Mouse (Mus musculus) Patski (cell line): ENCODE data around the gene Bivm. TPM values are rescaled to one million over a fixed set of nuclear protein-coding genes. Genes with fewer than 3 reads are reported as not detected.

Experiments
- ATAC-seq: fragments of 100-300 bp; one replicate; pipeline ENCODE4 v1.8.0; 2021
- CTCF ChIA-PET: fragments of 350-600 bp; sonication (Branson Sonifier 250); formaldehyde crosslinking; loops from one replicate; lab custom pipeline; 2022; ENCODE audit warnings: inconsistent platforms; lab: Charles Lee
- POLR2A ChIA-PET: fragments of 350-600 bp; sonication (Branson Sonifier 250); formaldehyde crosslinking; loops from one replicate; lab custom pipeline; 2022; ENCODE audit warnings: antibody characterized with exemption, inconsistent platforms; lab: Charles Lee
- DNase-seq: peaks from one replicate; pipeline ENCODE4 v3.0.0-alpha.2; 2011; ENCODE audit warnings: low read depth, low spot score
- H3K27me3 ChIP-seq: fragments of 371-371 bp; one replicate; pipeline ENCODE4 v1.5.1; 2021
- CTCF ChIP-seq: fragments of 100-300 bp; IDR thresholded peaks from one replicate; pipeline ENCODE4 v1.5.1; 2021
- in situ Hi-C: fragments of 300-500 bp; cut with MboI; formaldehyde crosslinking; loops from 3 replicates; pipeline ENCODE4 v1.11.1; 2018; ENCODE audit warnings: low pct_unique_long_range_greater_than_20kb, mixed read lengths
- polyA plus RNA-seq: library from polyadenylated mRNA; unstranded; gene quantifications from one replicate; pipeline ENCODE4 v1.2.3, GENCODE M21; 2021

Gene Bivm
- polyA plus RNA-seq, 1 experiment from 2014 or later, result 42.3 TPM

GRCm38 (mm10) chr1:44172656-44173055 lies 53.9 kb downstream of the Bivm start:
- TF ChIP-seq CTCF, result no peak
- in situ Hi-C loops, result no loop called here
- ChIA-PET CTCF (no interaction called here), POLR2A (no interaction called here)
- H3K27me3 ChIP-seq, result no peaks in the 10 kb centered on the region
- DNase-seq (no peak), ATAC-seq (no peak)

GRCm38 (mm10) chr1:44173903-44174302 lies 55.1 kb downstream of the Bivm start:
- DNase-seq (no peak), ATAC-seq (no peak)
- peak; percentile 35 for TF ChIP-seq CTCF
- ChIA-PET CTCF (no interaction called here), POLR2A (no interaction called here)
- H3K27me3 ChIP-seq, result no peaks in the 10 kb centered on the region
- in situ Hi-C loops, result no loop called here

GRCm38 (mm10) chr1:44178086-44178485 lies 59.3 kb downstream of the Bivm start:
- ATAC-seq, result no peak
- in situ Hi-C loops, result no loop called here
- no peaks in the 10 kb centered on the region for H3K27me3 ChIP-seq
- POLR2A ChIA-PET, result no interaction called here
- DNase-seq, result no peak
- TF ChIP-seq CTCF, result no peak
- CTCF ChIA-PET, result interaction anchor here (1.9 kb wide), 1 partner anchor 11 kb away, joined by 5 read pairs; no protein-coding TSS in a partner anchor

- CTCF ChIA-PET, result no interaction called here
- no peaks in the 10 kb centered on the region for H3K27me3 ChIP-seq
- peak; percentile 88 for ATAC-seq
- POLR2A ChIA-PET, result no interaction called here
- TF ChIP-seq CTCF, result no peak
- in situ Hi-C loops, result no loop called here
- DNase-seq, result peak; percentile 10
Observed at GRCm38 (mm10) chr1:44186396-44186795, 67.6 kb downstream of the Bivm start.

Other genes with a start within 250 kb of the Bivm start
- 45.7 TPM for gene Tpp2, start 185.3 kb upstream of the Bivm start, polyA plus RNA-seq
- gene Mettl21c, start 98.9 kb upstream of the Bivm start, polyA plus RNA-seq, result 0.10 TPM
- gene Gm8251, start 57.0 kb upstream of the Bivm start, polyA plus RNA-seq, result 0.01 TPM
- gene Tex30, start 16.5 kb upstream of the Bivm start, polyA plus RNA-seq, result 22.7 TPM
- gene Kdelc1, start 149 bp upstream of the Bivm start, polyA plus RNA-seq, result 44.0 TPM
- gene Ercc5, start 28.8 kb downstream of the Bivm start, polyA plus RNA-seq, result 14.7 TPM
- not detected for gene Mettl21e, start 100.0 kb downstream of the Bivm start, polyA plus RNA-seq